Comparison of ENCODE assay signal across 19 mouse cellular contexts in genomic region chr6:71590154-71590553, GRCm38 (mm10). TPM values are rescaled to one million over a fixed set of nuclear protein-coding genes. Genes with fewer than 3 reads are reported as not detected.
DNase-seq lines count a peak whose midpoint lies in the region; ATAC-seq lines count a peak whose summit lies in the region.
"Had no signal": no experiment of that assay in that cellular context is flagged by ENCODE, and none has a peak within 500 bp of the region (broad histone marks: within the 10 kb centered on the region; RNA-seq: fewer than 3 reads in every experiment).

No protein-coding gene starts in this region.

- no peak overlapping the region for H3K9ac ChIP-seq in heart, embryonic 16.5 days (ENCODE audit: low read length)
- H3K9ac ChIP-seq: embryonic facial prominence, embryonic 15.5 days; limb, embryonic 12.5 days; liver, embryonic 15.5 days; neural tube, embryonic 15.5 days had no signal

- no peaks in the 10 kb centered on the region for H3K27me3 ChIP-seq in heart, embryonic 16.5 days (ENCODE audit: control insufficient read depth, insufficient read depth, low read length)
- H3K27me3 ChIP-seq: embryonic facial prominence, embryonic 15.5 days; limb, embryonic 12.5 days; liver, embryonic 15.5 days; neural tube, embryonic 15.5 days had no signal

- DNase-seq in kidney, adult 18-20 months = peak; percentile 16
- DNase-seq in kidney, postnatal 4 days = no peak
- DNase-seq in adrenal gland, postnatal 36 days = peak; percentile 20 to 25
- peak; percentile 13 for DNase-seq in heart, adult 8-10 months (ENCODE audit: low spot score)
- DNase-seq in ovary, adult 18-20 months (ENCODE audit: low spot score) = no peak
- DNase-seq in cerebellum, postnatal 25 days = no peak
- no peak for DNase-seq in thymus, adult 18-20 months
- DNase-seq: cerebellum, adult 9-10 months; lung, postnatal 10 days; midbrain, embryonic 14.5 days; thymus, postnatal 4 days had no signal

- peak overlapping the region; percentile 84 for H3K27ac ChIP-seq in heart, embryonic 16.5 days (ENCODE audit: low read length)
- H3K27ac ChIP-seq: embryonic facial prominence, embryonic 15.5 days; forebrain, embryonic 10.5 days; hindbrain, postnatal 0 days; limb, embryonic 12.5 days; liver, embryonic 15.5 days; neural tube, embryonic 15.5 days had no signal

- no peak overlapping the region for H3K4me2 ChIP-seq in heart, embryonic 16.5 days (ENCODE audit: low read depth, low read length)
- H3K4me2 ChIP-seq: embryonic facial prominence, embryonic 15.5 days; limb, embryonic 12.5 days; liver, embryonic 15.5 days; neural tube, embryonic 15.5 days had no signal

- H3K4me1 ChIP-seq in heart, embryonic 16.5 days (ENCODE audit: control insufficient read depth, insufficient read depth, low read length) = peaks cover 11% of the 10 kb centered on the region; the same call in 1 of the 2 replicates
- H3K4me1 ChIP-seq: embryonic facial prominence, embryonic 15.5 days; forebrain, embryonic 10.5 days; limb, embryonic 12.5 days; liver, embryonic 15.5 days; neural tube, embryonic 15.5 days had no signal

- ATAC-seq in heart, embryonic 16.5 days (replicated peaks; ENCODE audit: extremely low read depth, insufficient read depth, low FRiP score) = peak; percentile 76
- ATAC-seq: hindbrain, postnatal 0 days had no signal

- 46% methylated on average over 4 of the region's 4 CpGs for WGBS in heart, embryonic 16.5 days

- peaks cover 60% of the 10 kb centered on the region for H3K36me3 ChIP-seq in heart, embryonic 16.5 days (ENCODE audit: control insufficient read depth, insufficient read depth)

- H3K9me3 ChIP-seq in heart, embryonic 16.5 days (replicated peaks; ENCODE audit: control insufficient read depth, low read length) = no peaks in the 10 kb centered on the region
- H3K9me3 ChIP-seq: embryonic facial prominence, embryonic 15.5 days; forebrain, embryonic 10.5 days; limb, embryonic 12.5 days; liver, embryonic 15.5 days; neural tube, embryonic 15.5 days had no signal

- H3K4me3 ChIP-seq in heart, embryonic 16.5 days (ENCODE audit: low read length) = no peak overlapping the region
- H3K4me3 ChIP-seq: embryonic facial prominence, embryonic 15.5 days; forebrain, embryonic 10.5 days; limb, embryonic 12.5 days; liver, embryonic 15.5 days; myocyte; neural tube, embryonic 15.5 days had no signal

RNA-seq across cellular contexts. Expression of gene Kdm3a, which starts 42.6 kb away (rescaled TPM):
- 10 to 100 TPM; 29.7 to 31.3 TPM for total RNA-seq in adrenal gland, postnatal 36 days (2021)
- total RNA-seq in heart, adult 8-10 months (2022) = 10 to 100 TPM; 17.4 to 19.9 (median 19.0) TPM
- polyA plus RNA-seq in heart, embryonic 16.5 days (2015; fragmentation: Nextera tagmentation; extraction: Ambion mirVana) = 34.1 and 35.1 TPM in 2 replicates

RNA-seq across cellular contexts. Expression of gene Chmp3, which starts 46.6 kb away (rescaled TPM):
- 100 to 1,000 TPM; 121 to 126 TPM for total RNA-seq in adrenal gland, postnatal 36 days (2021)
- total RNA-seq in heart, adult 8-10 months (2022) = 10 to 100 TPM; 48.0 to 79.1 (median 59.2) TPM
- polyA plus RNA-seq in heart, embryonic 16.5 days (2015; fragmentation: Nextera tagmentation; extraction: Ambion mirVana) = 64.1 and 67.6 TPM in 2 replicates

Comparison
In these comparisons a context has a peak if more than half of its experiments do, and no peak if none do; other contexts are left out.
1. DNase-seq: peak in kidney, adult 18-20 months (single experiment), adrenal gland, postnatal 36 days (2 of 2) and heart, adult 8-10 months (single experiment); none in kidney, postnatal 4 days (0 of 2), ovary, adult 18-20 months (single experiment), cerebellum, postnatal 25 days (0 of 2) and thymus, adult 18-20 months (0 of 2).